Mouse (Mus musculus): ENCODE results near the gene Ankrd6. TPM values are rescaled to one million over a fixed set of nuclear protein-coding genes. Genes with fewer than 3 reads are reported as not detected.

Ankrd6 gene
- 0.45 and 0.53 TPM in 2 replicates for polyA plus RNA-seq (2012; rRNA removed)

DNA sequence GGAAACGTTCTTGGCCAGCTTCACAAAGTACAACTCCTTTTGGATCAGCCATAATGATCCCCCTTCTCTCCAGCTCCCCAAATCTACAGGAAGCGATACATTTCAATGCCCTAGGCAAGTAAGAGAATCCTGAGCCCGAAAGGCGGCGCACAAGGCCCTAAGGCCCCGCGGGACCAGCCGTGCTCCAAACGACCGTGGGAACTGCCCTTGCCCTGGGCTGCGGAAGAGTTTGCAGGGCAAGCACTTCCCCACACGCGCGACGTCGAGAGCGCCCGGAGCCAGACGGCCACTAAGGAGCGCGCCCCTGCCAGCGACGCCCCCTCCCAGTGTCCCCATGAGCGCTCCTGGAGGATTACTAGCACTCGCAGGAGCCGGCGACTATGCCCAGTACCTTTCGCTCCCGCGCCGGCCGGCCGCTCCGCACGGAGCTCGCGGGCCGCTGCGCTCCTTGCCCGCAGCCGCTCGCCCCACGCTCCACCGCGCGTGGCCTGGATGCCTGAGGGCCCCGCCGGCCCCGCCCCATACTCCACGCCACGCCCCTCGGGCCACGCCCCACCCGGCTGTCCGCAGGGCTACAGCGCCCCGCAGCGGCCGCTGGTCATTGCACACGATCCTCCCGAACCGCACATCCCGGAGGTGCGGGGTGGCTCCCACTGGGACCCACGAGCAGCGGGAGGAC lies at the start of gene Ankrd6:
TSS of gene Ankrd6 (minus strand) at position 486 of the 679 bp plus-strand sequence.

DNA sequence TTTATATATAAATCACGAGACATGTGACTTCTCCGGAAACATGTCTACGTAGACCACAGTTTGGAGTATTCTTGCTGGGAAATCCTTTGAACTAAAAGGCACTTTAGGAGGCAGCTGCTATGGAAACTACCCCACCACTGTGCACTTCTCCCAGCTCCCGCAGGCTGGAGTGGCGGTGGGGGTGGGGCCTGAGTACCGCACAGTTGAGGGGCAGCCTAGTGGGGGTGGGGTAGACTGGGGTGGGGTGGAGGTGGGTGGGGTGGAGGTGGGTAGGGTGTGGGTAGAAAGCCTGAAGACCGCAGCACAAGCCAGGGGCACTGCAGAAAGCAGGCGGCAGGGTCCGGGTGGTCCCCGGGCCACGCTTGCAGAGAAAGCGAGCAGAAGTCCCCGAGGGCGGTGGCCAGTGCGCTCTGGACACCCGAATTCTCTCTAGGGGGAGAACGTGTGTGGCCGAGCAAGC lies 32.1 kb upstream of the Ankrd6 start, which contains the start of gene Rragd:
TSS of gene Rragd (plus strand) at position 322 of the 460 bp plus-strand sequence.

DNA sequence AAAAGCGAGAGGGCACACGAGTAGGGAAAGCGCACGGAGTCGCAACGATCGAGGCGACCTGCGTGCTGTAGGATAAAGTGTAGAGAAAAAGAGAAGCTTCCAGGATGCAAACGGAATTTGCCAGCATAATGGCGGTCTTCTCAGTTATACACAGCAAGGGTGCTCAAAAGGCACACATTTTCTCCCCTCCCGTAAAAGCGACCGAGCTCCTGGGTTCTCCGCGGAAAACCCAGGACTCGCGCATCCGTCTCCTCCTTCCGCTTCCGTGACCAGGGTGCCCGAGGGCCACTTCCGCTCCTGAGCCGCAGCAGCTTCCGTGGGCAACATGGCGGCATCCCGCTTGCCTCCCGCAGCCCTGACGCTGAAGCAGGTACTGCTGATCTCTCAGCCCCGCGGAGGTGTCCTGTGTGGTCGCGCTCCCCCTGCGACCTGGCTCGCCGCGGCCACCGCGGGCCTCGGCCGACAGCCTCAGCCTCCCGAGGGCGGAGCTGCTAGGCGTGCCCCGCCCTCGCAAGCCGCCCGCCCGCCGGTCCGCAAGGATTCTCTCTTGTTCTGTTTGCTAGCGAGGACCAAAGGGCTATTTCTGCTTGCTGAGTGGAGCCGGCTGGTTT lies 150.6 kb downstream of the Ankrd6 start, which contains the start of gene Lyrm2:
TSS of gene Lyrm2 (plus strand) at position 288 of the 611 bp plus-strand sequence.

Other genes with a start within 250 kb of the Ankrd6 start
- 28.3 and 30.6 TPM in 2 replicates for gene Lyrm2, start 150.6 kb downstream of the Ankrd6 start, polyA plus RNA-seq (2012; rRNA removed)
- gene Rragd, start 32.2 kb upstream of the Ankrd6 start, polyA plus RNA-seq (2012; rRNA removed): 0.85 and 1.0 TPM in 2 replicates
- 11.7 and 12.4 TPM in 2 replicates for gene Ube2j1, start 80.6 kb upstream of the Ankrd6 start, polyA plus RNA-seq (2012; rRNA removed)
- gene Gabrr2, start 112.2 kb upstream of the Ankrd6 start, polyA plus RNA-seq (2012; rRNA removed): 0.05 TPM in 2 replicates
- not detected in 2 replicates for gene Gabrr1, start 181.7 kb upstream of the Ankrd6 start, polyA plus RNA-seq (2012; rRNA removed)
- gene Pm20d2, start 238.9 kb upstream of the Ankrd6 start, polyA plus RNA-seq (2012; rRNA removed): 0.03 and 0.10 TPM in 2 replicates